Mouse (Mus musculus) lung, postnatal 36 days (tissue): ENCODE results near the gene Cdk19.
A peak's percentile ranks its signal among the peaks of the same experiment; 100 is the strongest.
"Not testable (repeated sequence)": the region's sequence is repeated elsewhere in the genome, so short reads cannot be mapped to it uniquely, and the experiment has no call there.

ENCODE experiments used
- DNase-seq: peaks from one replicate; pipeline ENCODE4 v3.0.0; 2022; ENCODE audit warnings: mixed read lengths

Cdk19 gene

GRCm38 (mm10) chr10:40489086-40489796, 149.9 kb downstream of the Cdk19 start:
- no peak for DNase-seq

- DNase-seq: no peak
These were observed 151.8 kb downstream of the Cdk19 start for GRCm38 (mm10) chr10:40491131-40491530.

GRCm38 (mm10) chr10:40491748-40492147, 152.4 kb downstream of the Cdk19 start:
- DNase-seq: no peak

GRCm38 (mm10) chr10:40494181-40495162, 155.1 kb downstream of the Cdk19 start:
- no peak for DNase-seq

GRCm38 (mm10) chr10:40497301-40498041, 158.1 kb downstream of the Cdk19 start:
- no peak for DNase-seq

- DNase-seq: no peak
These were observed 159.1 kb downstream of the Cdk19 start for GRCm38 (mm10) chr10:40498426-40498825.

- peak; percentile 80 for DNase-seq
These were observed 160.2 kb downstream of the Cdk19 start for GRCm38 (mm10) chr10:40499314-40500252.

- no peak for DNase-seq
These were observed 161.4 kb downstream of the Cdk19 start for GRCm38 (mm10) chr10:40500723-40501245.

- DNase-seq: no peak
These were observed 163.4 kb downstream of the Cdk19 start for GRCm38 (mm10) chr10:40502734-40503133.

GRCm38 (mm10) chr10:40510356-40510755, 171.0 kb downstream of the Cdk19 start:
- DNase-seq: no peak

- DNase-seq: peak; percentile 76
These were observed 171.9 kb downstream of the Cdk19 start for GRCm38 (mm10) chr10:40511221-40511677.

- peak; percentile 56 for DNase-seq
These were observed 172.8 kb downstream of the Cdk19 start for GRCm38 (mm10) chr10:40512185-40512584.

- not testable (repeated sequence) for DNase-seq
These were observed 173.6 kb downstream of the Cdk19 start for GRCm38 (mm10) chr10:40512996-40513395.

GRCm38 (mm10) chr10:40515225-40515681, 175.9 kb downstream of the Cdk19 start:
- DNase-seq: no peak

- no peak for DNase-seq
These were observed 177.1 kb downstream of the Cdk19 start for GRCm38 (mm10) chr10:40516421-40516820.

GRCm38 (mm10) chr10:40519586-40519985, 180.2 kb downstream of the Cdk19 start:
- peak; percentile 54 for DNase-seq

- peak; percentile 48 for DNase-seq
These were observed 182.2 kb downstream of the Cdk19 start for GRCm38 (mm10) chr10:40521579-40521978.

- no peak for DNase-seq
These were observed 184.1 kb downstream of the Cdk19 start for GRCm38 (mm10) chr10:40523312-40523975.

GRCm38 (mm10) chr10:40524032-40524806, 184.9 kb downstream of the Cdk19 start:
- peak; percentile 53 for DNase-seq

- peak; percentile 93 for DNase-seq
These were observed 185.6 kb downstream of the Cdk19 start for GRCm38 (mm10) chr10:40524991-40525390.
